Mouse (Mus musculus) neutrophil, adult 5-6 weeks (primary cell): ENCODE results near the gene Arhgef7. TPM values are rescaled to one million over a fixed set of nuclear protein-coding genes. Genes with fewer than 3 reads are reported as not detected.

Experiments
- ATAC-seq: fragments of 151-379, 151-347 bp; 2 replicates; pipeline ENCODE4 v1.8.0; 2017; ENCODE audit warnings: mild to moderate bottlenecking, moderate TSS enrichment; ENCODE audit not compliant: insufficient number of reproducible peaks, poor library complexity, low FRiP score, severe bottlenecking; ENCODE audit errors: extremely low read depth
- total RNA-seq: library from RNA; stranded (forward); fragments of 200-1000 nt; gene quantifications from 2 replicates; pipeline ENCODE4 v1.2.3, GENCODE M21; 2017

Arhgef7 gene
- total RNA-seq, 1 experiment from 2014 or later, result 34.1 TPM

DNA sequence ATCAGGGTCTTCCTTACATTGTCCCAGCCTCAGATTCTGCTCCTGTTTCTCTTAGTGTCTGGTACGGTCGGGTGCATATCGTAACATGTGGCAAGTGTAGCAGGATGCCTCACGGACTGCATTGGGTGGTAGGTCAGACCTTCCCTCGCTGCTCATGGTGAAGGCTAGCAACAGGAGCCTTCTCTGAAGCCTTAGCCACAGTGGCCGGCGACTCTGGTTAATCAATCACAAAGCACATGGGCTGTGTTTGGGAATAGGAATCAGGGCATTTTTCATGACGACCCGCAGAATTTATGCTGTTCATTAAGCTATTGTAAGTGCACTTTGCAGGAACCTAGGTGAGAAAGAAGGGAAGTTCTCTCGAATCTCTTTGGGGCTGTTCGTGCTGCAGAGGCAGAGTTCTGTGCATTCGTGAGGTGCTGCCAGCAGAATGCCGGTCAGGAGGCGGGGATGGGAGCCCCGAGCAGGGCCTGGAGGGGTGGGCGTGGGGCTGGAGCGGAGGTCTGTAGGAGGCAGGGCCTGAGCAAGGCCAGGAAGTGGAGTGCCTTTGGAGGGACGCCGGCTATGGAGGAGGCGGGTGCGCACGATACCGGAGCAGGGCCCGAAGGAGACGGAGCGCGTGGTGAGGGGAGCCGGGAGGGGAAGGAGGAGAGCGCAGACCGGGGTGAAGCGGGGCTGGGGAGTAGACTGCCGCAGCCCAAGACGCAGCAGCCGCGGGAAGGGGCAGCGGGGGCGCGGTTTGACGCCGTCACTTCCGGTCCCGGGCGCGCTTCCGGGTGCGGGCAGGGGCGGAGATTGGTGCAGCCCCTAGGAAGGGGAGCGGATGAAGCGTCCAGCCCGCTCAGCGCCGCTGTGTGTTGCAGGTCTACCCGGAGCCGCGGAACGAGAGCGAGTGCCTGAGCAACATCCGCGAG lies 30.3 kb downstream of the Arhgef7 start:
- peak; percentile 86 for ATAC-seq

GRCm38 (mm10) chr8:11758482-11759281 lies 31.2 kb downstream of the Arhgef7 start:
- ATAC-seq, result no peak

DNA sequence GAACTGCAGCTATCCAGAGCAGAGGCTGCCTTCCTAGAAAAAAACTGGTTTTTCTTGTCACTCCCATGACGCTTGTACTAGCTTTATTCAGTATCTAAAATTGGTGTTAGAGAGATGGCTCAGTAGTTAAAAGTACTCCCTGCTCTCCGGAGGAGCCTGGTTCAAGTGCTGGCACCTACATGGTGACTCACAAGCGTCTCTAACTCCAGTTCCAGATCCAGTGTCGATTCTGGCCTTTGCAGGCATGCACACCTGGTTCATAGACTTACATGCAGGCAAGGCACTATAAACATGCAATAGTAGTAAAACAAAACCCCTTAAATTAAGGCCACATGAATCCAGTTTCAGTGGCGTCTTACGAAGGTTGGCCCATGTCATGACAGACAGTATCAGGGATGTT lies 34.0 kb downstream of the Arhgef7 start:
- no peak for ATAC-seq

DNA sequence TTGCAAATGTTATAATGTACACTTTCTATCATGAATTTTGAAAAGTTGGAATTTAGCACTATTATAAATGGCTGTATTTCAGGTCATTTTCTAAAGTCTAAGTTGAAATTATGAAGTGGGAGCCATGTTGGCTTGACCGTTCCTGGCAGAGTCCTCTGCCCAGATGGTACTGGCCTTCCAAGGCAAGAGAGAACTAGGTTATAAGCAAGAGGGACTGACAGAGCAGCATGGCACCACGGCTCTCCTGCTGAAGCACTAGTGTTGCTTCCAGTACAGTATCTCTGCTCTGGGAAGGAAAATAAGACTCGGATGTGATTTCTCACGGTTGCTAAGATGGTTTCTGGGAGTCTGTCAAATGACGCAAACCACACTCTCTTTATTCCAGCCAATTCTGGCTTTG lies 34.5 kb downstream of the Arhgef7 start:
- ATAC-seq, result no peak

DNA sequence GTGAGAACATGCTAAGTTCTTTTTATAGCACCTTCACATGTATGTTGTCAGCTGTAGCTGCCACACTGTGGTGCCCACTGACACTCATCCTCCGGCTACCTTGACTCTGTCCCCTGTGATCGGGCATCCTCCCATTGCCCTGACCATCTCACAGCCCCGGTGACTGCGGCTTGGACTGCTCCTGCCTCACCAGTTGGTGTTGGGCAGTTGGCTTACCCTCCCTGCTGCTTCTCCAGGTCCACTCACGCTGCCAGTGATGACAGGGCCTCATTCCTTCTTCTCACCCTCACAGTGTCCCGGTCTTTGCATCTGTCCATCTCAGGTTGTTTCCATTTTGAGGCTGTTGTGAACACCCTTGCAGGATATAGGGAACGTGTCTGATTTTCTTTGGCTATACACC lies 35.3 kb downstream of the Arhgef7 start:
- ATAC-seq, result no peak

DNA sequence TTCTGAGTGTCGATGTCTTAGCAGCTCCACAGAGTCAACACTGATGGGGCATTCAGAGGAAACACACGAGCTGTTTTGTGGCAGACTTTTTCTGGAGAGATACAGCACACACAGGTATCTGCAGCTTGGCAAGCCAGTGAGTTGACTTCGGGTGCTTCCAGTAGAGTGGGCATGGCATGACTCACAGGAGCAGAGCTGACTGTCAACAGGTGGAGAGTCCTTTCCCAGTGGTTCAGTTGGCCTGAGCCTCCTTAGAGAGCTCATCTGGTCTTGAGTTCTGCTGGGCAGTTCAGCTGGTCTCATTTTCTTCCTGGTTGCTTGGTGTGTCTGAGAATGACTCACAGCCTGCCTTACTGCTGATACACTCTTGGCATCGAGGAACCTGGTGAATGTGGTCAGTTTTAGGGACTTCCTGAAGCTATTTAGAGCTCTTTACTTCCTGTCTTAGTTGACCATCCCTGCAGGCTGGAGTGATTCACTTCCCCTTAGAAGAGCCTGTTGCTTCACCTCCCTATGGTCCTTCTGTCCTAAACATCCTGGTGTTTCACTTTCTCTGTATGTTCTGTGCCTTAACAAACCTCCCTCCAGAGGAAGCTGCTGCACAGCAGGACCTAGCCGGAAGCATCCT lies 39.8 kb downstream of the Arhgef7 start:
- ATAC-seq, result peak; percentile 31

DNA sequence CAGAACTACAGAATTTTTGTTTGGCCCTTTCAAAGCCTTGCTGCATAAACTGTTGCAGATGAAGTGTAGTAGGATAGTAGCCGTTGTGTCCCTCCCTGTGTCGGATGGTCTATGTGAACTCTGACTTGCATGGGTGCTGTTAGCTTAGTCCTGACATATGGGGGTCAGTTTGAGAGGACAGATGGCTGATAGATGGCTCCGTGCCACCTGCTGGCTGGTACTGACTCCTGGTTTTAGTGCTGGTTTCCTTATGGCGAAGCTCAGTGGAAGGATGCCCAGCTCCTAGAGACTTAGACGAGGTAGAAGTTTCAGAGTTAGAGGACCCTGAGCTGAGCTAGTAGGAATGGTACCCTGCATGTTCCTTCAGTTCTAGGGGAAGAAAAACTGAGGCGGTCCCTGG lies 42.5 kb downstream of the Arhgef7 start:
- no peak for ATAC-seq

DNA sequence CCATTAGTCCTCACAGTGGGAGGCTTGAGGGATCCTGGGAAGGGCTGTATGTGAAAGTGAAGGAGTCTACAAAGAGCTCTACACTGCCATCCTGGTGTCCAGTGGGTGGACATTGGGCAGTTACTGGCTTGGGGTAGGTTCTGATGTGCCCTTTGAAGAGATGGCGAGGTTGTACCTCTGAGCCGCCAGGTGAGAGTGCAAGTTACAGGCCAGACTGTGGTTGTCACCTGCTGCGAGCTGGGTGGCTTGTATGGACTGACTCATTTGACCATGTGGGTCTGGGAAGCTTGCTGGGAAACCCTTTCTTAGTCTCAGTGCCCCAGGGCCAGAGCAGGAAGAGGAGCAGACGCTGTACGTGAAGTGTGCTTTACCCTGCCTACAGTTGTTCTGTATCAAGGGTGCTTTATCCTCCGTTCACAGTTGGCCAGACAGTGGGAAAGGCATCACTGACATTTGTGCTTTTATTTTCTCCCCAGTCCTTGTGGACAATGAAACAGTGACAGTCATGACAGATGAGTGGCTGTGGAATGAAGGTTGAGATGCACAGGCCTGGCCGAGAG lies 43.1 kb downstream of the Arhgef7 start:
- no peak for ATAC-seq

DNA sequence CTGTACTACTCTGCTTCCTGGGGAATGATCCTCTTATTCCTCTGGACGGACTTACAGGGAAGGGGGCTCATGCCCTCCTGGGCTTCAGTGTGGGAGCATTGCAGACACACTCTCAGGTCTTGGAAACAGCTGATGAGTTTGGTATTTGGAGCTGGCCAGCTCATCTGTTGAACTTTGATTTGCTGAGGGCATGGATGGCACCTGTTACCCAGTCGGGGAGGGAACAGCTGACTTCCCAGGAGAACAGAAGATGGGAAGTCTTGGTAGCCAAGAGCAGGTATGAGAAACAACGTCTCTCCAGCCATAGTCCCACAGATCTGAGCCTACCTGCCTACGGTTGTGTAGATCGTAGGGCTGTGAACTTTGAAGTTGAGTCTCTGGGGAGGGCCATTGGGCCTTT lies 44.1 kb downstream of the Arhgef7 start:
- no peak for ATAC-seq

- no peak for ATAC-seq
These were observed 46.9 kb downstream of the Arhgef7 start for GRCm38 (mm10) chr8:11774195-11775076.

GRCm38 (mm10) chr8:11775889-11776288 lies 48.4 kb downstream of the Arhgef7 start:
- ATAC-seq, result no peak

- ATAC-seq, result no peak
These were observed 49.1 kb downstream of the Arhgef7 start for GRCm38 (mm10) chr8:11776451-11777180.

GRCm38 (mm10) chr8:11777201-11777600 lies 49.7 kb downstream of the Arhgef7 start:
- no peak for ATAC-seq

DNA sequence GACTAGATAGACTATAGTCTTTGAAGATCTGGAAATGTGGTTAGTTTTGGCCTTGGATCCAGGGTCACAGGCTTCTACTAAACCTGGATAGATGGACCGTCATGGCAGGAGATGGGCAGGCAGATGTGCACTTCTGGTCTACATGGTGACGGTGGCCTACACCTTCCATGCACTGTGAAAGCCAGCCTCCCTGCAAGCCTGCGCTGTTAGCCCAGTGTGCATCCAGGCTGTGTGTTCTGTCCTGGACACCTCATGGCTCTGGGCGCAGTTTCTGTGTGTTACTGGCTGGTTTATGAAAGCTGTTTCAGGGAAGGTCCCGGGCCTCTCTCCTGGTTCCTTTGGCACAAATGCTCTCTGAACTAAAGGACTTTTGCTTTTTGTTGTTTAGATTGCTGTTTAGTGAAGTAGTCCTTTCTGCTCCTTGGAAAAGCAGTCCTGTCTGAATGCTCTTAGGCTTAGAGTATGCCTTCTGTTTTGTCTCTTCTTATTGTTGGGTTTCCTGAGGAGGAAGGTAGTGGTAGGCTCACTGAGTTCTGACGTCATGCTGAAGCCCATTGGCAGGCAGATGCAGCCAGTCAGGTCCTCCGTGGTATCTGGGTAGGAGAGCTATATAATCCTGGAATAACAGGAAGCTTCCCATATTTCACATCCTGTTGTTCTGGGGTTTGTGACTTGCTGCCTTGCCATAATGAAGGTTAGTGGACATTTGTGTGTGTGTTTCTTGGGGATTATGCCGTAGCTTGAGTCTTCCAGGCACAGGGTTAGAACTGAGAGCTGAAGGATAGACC lies 51.3 kb downstream of the Arhgef7 start:
- no peak for ATAC-seq

DNA sequence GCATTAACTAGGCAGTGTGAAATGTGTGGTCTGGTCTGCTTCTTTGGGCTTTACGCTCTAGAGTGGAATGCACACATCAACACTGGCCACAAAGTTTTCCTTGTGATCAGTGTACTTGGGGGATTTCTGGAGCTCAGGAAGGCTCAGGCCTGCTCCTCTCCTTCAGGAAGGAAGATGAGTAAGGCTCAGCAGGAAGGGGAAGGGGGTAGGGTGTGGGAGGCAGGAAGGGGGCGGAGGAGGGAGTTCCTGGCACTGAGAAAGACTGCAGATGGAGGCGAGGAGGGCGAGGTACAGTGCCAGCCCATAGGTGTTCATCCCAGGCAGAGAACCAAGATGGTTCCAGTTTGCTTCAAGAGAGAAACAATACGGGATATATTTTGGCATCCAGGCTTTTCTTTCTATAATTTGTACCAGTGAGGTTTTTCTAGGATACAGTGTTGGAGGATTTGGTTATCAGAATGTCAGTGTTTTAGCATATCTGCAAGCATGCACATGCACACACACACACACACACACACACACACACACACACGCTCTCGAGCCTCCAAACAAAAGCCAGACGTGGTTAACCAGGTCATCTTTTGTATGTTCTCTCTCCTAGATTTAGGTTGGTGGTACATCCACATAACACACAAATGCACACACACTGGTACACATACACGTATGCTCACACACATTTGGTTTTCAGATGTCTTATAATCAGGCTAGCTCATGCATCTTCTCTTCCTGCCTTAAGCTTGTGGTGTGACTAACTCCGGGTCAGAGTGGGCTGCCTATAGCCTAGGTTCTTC lies 52.5 kb downstream of the Arhgef7 start:
- no peak for ATAC-seq

GRCm38 (mm10) chr8:11780641-11781040 lies 53.1 kb downstream of the Arhgef7 start:
- no peak for ATAC-seq
